Mouse (Mus musculus): Measurements from ENCODE around the gene Elavl1.
"Not testable (repeated sequence)": the region's sequence is repeated elsewhere in the genome, so short reads cannot be mapped to it uniquely, and the experiment has no call there.

Gene Elavl1

DNA sequence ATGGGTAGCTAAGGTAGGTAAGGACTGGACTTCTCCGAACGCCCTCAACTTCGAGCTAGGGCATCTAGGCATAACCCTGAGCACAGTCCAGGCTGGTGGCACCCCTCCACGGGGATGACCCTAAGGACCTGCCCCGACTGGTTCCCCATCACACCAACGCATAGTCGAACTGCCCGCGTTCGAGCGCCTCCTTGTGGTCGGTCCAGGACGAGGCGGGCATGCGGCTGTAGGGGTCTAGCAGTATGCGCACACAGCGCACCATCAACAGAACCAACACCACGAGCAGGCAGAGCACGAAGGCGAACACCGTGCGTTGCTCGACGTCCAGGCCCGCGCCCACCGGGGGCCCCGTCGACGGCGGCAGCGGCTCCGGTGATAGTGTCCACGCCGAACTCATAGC lies 67.0 kb downstream of the Elavl1 start:
- peak; percentile 83 for DNase-seq (ENCODE audit: low read depth, low spot score)
- Histone ChIP-seq H3K36me3 (ENCODE audit: control insufficient read depth, insufficient read depth, low read length, poor library complexity, severe bottlenecking) (peaks cover 4% of the 10 kb centered on the region; the same call in 1 of the 2 replicates), H3K27me3 (ENCODE audit: control insufficient read depth, insufficient read depth, low read length, poor library complexity, severe bottlenecking) (no peaks in the 10 kb centered on the region)

- H3K36me3 ChIP-seq (ENCODE audit: control insufficient read depth, insufficient read depth, low read length, poor library complexity, severe bottlenecking): peaks cover 2% of the 10 kb centered on the region; the same call in 1 of the 2 replicates
- DNase-seq (ENCODE audit: low read depth, low spot score): no peak
- no peaks in the 10 kb centered on the region for H3K27me3 ChIP-seq (ENCODE audit: control insufficient read depth, insufficient read depth, low read length, poor library complexity, severe bottlenecking)
Measured at GRCm38 (mm10) chr8:4257350-4257749, 67.9 kb downstream of the Elavl1 start.

DNA sequence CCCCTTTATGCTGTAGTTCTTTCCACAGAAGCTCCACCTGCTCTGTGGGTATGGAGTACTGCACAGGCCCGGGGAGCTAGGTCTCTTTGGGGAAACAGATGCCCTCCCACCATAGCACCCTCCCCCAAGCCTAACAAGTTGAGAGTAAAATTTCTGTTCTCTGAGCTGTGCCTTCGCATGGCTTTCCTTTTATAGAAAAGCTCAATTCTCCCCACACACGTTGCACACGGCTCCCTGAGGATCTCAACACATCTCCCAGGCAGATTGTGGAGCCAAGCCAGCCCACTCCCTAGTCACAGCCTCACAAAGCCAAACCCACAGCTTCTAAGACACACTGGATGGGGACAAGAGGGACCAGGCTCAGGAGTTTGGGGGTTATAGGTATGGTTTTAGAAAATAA lies 68.3 kb downstream of the Elavl1 start:
- Histone ChIP-seq H3K27me3 (ENCODE audit: control insufficient read depth, insufficient read depth, low read length, poor library complexity, severe bottlenecking) (no peaks in the 10 kb centered on the region), H3K36me3 (ENCODE audit: control insufficient read depth, insufficient read depth, low read length, poor library complexity, severe bottlenecking) (no peaks in the 10 kb centered on the region; the same call in 1 of the 2 replicates)
- DNase-seq (ENCODE audit: low read depth, low spot score): no peak

DNA sequence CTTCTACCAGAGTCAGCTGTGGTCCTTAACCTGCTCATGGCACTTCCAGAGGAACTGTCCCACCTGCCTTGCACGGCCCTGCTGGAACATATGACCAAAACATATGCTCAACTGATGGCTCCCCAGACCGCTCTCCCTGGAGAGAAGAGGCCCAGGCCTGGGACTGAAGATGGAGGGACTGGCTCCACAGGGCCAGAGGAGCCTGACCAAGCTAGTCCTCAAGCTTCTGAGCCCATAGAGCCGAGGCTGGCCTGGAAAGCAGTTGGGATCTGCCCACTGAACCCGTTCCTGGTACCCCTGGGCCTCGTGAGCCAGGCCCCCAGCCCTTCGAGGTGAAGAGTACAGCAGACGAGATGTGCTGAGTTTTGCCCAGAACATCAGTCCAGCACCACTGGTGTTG lies 69.7 kb downstream of the Elavl1 start:
- not testable (repeated sequence) for H3K36me3 ChIP-seq (ENCODE audit: control insufficient read depth, insufficient read depth, low read length, poor library complexity, severe bottlenecking); DNase-seq (ENCODE audit: low read depth, low spot score); H3K27me3 ChIP-seq (ENCODE audit: control insufficient read depth, insufficient read depth, low read length, poor library complexity, severe bottlenecking)

DNA sequence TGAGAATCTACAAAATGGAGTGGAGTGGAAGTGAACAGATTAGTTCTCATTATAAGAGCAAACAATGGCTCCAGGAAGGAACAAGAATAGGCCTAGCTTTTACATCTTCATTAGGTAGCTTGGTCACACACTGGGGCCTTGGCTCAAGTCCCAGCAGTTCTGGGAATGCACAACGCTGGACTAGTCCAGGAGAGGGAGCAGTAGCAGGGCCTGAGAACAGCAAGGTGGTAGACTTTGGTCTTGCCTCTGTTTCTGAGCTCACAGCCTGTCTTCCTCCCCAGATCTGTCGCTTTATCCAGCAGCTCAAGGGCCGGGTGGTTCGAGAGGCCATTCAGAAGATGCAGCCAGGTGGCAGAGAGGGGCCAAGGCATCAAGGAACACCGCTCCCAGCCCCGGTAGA lies 71.2 kb downstream of the Elavl1 start:
- no peaks in the 10 kb centered on the region for H3K27me3 ChIP-seq (ENCODE audit: control insufficient read depth, insufficient read depth, low read length, poor library complexity, severe bottlenecking)
- DNase-seq (ENCODE audit: low read depth, low spot score): no peak

GRCm38 (mm10) chr8:4252934-4253841 lies 72.0 kb downstream of the Elavl1 start, which contains the start of gene Snapc2:
Gene Snapc2 (plus strand): TSS chr8:4253080.
- no peaks in the 10 kb centered on the region; the same call in 1 of the 2 replicates for H3K36me3 ChIP-seq (ENCODE audit: control insufficient read depth, insufficient read depth, low read length, poor library complexity, severe bottlenecking)
- H3K27me3 ChIP-seq (ENCODE audit: control insufficient read depth, insufficient read depth, low read length, poor library complexity, severe bottlenecking): no peaks in the 10 kb centered on the region
- DNase-seq (ENCODE audit: low read depth, low spot score): peak; percentile 96

More for the DNA sequence above, 71.2 kb downstream of the Elavl1 start:
- no peaks in the 10 kb centered on the region; the same call in 1 of the 2 replicates for H3K36me3 ChIP-seq (ENCODE audit: control insufficient read depth, insufficient read depth, low read length, poor library complexity, severe bottlenecking)

GRCm38 (mm10) chr8:4252116-4252760 lies 73.0 kb downstream of the Elavl1 start:
- DNase-seq (ENCODE audit: low read depth, low spot score): no peak
- peaks cover 2% of the 10 kb centered on the region for H3K36me3 ChIP-seq (ENCODE audit: control insufficient read depth, insufficient read depth, low read length, poor library complexity, severe bottlenecking)
- no peaks in the 10 kb centered on the region for H3K27me3 ChIP-seq (ENCODE audit: control insufficient read depth, insufficient read depth, low read length, poor library complexity, severe bottlenecking)

DNA sequence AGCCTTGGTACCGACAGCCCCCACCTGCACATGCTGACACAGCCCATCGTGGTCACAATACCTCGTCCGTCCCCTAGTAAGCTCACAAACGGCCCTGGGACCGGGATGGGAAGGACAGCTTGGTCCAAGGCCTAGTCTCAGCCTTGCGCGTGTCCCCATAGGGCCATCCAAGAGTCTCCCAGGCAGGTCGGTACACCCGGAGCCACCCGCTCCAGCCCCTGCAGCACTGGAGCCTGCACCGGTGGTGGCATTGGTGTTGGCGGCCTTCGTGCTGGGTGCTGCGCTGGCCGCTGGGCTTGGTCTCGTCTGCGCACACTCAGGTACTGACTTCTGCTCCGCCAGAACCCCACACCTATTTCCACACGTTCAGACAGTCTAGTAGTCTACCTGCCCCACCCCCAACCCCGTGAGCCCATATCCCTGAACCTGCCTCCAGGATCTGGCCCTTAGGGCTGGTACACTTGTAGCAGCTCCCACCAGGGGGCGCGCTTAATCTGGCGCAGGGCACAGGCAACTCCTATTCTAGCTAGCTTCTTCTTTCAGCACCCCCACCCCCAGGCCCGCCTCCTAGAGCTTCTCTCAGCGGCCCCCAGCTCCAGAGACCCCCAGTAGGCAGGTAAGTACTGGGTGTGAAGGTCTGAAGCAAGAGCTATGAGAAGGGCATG lies 74.8 kb downstream of the Elavl1 start:
- Histone ChIP-seq H3K36me3 (ENCODE audit: control insufficient read depth, insufficient read depth, low read length, poor library complexity, severe bottlenecking) (peaks cover 7% of the 10 kb centered on the region), H3K27me3 (ENCODE audit: control insufficient read depth, insufficient read depth, low read length, poor library complexity, severe bottlenecking) (no peaks in the 10 kb centered on the region)
- DNase-seq (ENCODE audit: low read depth, low spot score): peak; percentile 90

- DNase-seq (ENCODE audit: low read depth, low spot score): no peak
- Histone ChIP-seq H3K27me3 (ENCODE audit: control insufficient read depth, insufficient read depth, low read length, poor library complexity, severe bottlenecking) (no peaks in the 10 kb centered on the region), H3K36me3 (ENCODE audit: control insufficient read depth, insufficient read depth, low read length, poor library complexity, severe bottlenecking) (peaks cover 14% of the 10 kb centered on the region)
Measured at GRCm38 (mm10) chr8:4249213-4249612, 76.0 kb downstream of the Elavl1 start.

- H3K27me3 ChIP-seq (ENCODE audit: control insufficient read depth, insufficient read depth, low read length, poor library complexity, severe bottlenecking): no peaks in the 10 kb centered on the region
- no peak for DNase-seq (ENCODE audit: low read depth, low spot score)
- peaks cover 16% of the 10 kb centered on the region for H3K36me3 ChIP-seq (ENCODE audit: control insufficient read depth, insufficient read depth, low read length, poor library complexity, severe bottlenecking)
Measured at GRCm38 (mm10) chr8:4247951-4248540, 77.2 kb downstream of the Elavl1 start, which contains the start of gene Tgfbr3l. Gene Tgfbr3l (plus strand): TSS chr8:4248214.

DNA sequence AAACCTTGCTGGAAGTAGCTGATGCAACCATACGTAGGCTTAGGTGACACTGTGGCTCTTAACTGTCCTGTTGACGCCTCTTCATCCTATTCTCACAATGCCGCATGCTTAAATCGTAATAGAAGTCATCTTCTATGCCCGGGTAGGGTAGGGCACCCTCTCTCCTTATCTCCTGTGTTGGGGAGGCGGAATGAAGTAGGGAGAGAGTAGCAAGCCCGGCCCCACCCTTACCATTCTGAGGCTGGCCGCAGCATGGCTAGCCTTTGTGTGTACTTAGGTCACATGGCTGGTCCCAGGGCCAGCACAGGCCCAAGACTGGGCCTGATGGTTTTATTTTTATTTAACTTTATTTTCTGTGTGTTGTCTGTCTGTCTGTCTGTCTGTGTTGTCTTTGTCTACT lies 78.0 kb downstream of the Elavl1 start:
- H3K36me3 ChIP-seq (ENCODE audit: control insufficient read depth, insufficient read depth, low read length, poor library complexity, severe bottlenecking): peaks cover 19% of the 10 kb centered on the region
- no peaks in the 10 kb centered on the region for H3K27me3 ChIP-seq (ENCODE audit: control insufficient read depth, insufficient read depth, low read length, poor library complexity, severe bottlenecking)
- DNase-seq (ENCODE audit: low read depth, low spot score): no peak

- DNase-seq (ENCODE audit: low read depth, low spot score): no peak
- no peaks in the 10 kb centered on the region for H3K27me3 ChIP-seq (ENCODE audit: control insufficient read depth, insufficient read depth, low read length, poor library complexity, severe bottlenecking)
- H3K36me3 ChIP-seq (ENCODE audit: control insufficient read depth, insufficient read depth, low read length, poor library complexity, severe bottlenecking): peaks cover 19% of the 10 kb centered on the region
Measured at GRCm38 (mm10) chr8:4245737-4246136, 79.5 kb downstream of the Elavl1 start.

GRCm38 (mm10) chr8:4245061-4245460 lies 80.2 kb downstream of the Elavl1 start:
- no peaks in the 10 kb centered on the region for H3K27me3 ChIP-seq (ENCODE audit: control insufficient read depth, insufficient read depth, low read length, poor library complexity, severe bottlenecking)
- DNase-seq (ENCODE audit: low read depth, low spot score): no peak
- H3K36me3 ChIP-seq (ENCODE audit: control insufficient read depth, insufficient read depth, low read length, poor library complexity, severe bottlenecking): peaks cover 19% of the 10 kb centered on the region

- no peaks in the 10 kb centered on the region for H3K27me3 ChIP-seq (ENCODE audit: control insufficient read depth, insufficient read depth, low read length, poor library complexity, severe bottlenecking)
- DNase-seq (ENCODE audit: low read depth, low spot score): no peak
- H3K36me3 ChIP-seq (ENCODE audit: control insufficient read depth, insufficient read depth, low read length, poor library complexity, severe bottlenecking): peaks cover 6% of the 10 kb centered on the region
Measured at GRCm38 (mm10) chr8:4239193-4239890, 85.9 kb downstream of the Elavl1 start.

All from splenic B cell, adult 2 months (primary cell).